In genomic region chr6:97572226-97572625, GRCm38 (mm10) we compare ENCODE assay signal across 17 mouse cellular contexts.
"Had no signal": no experiment of that assay in that cellular context is flagged by ENCODE, and none has a peak within 500 bp of the region (broad histone marks: within the 10 kb centered on the region; RNA-seq: fewer than 3 reads in every experiment).

No protein-coding gene starts in this region.

- DNase-seq: cerebellum, adult 9-10 months; cerebellum, adult 9-11 months; cerebellum, postnatal 25 days; cerebellum, postnatal 36 days; embryo, embryonic 11 days; forebrain, postnatal 0 days; gastrocnemius, adult 2 months; gastrocnemius, postnatal 10 days; gastrocnemius, postnatal 14 days; gastrocnemius, postnatal 25 days; gastrocnemius, postnatal 36 days; heart, adult 18-20 months; heart, adult 2 months had no signal

- ATAC-seq: forebrain, embryonic 13.5 days; forebrain, embryonic 14.5 days; forebrain, embryonic 15.5 days; forebrain, embryonic 16.5 days; forebrain, postnatal 0 days had no signal
